Mouse (Mus musculus) c-Kit-negative CD71-positive TER-119-positive erythroid progenitor cells, embryonic 14.5 days (primary cell): ENCODE measurements around the gene Clcn5.

Experiments used
- DNase-seq: peaks from one replicate; pipeline ENCODE4 v3.0.0-alpha.2; 2013; ENCODE audit warnings: low read depth, low spot score

Gene Clcn5

GRCm38 (mm10) chrX:7319089-7319721 is at the start of gene Clcn5:
Gene Clcn5 (minus strand): TSS chrX:7319358.
- peak; percentile 71 for DNase-seq

- peak; percentile 8 for DNase-seq
Measured at GRCm38 (mm10) chrX:7325455-7325854, 6.3 kb upstream of the Clcn5 start.

- peak; percentile 9 for DNase-seq
Measured at GRCm38 (mm10) chrX:7322288-7322687, 3.1 kb upstream of the Clcn5 start.

GRCm38 (mm10) chrX:7320571-7320970 is 1.4 kb upstream of the Clcn5 start:
- no peak for DNase-seq

- peak; percentile 0 for DNase-seq
Measured at GRCm38 (mm10) chrX:7318551-7319025, 570 bp downstream of the Clcn5 start.

- DNase-seq: no peak
Measured at GRCm38 (mm10) chrX:7315115-7315514, 4.0 kb downstream of the Clcn5 start.

GRCm38 (mm10) chrX:7314645-7315044 is 4.5 kb downstream of the Clcn5 start:
- no peak for DNase-seq

- DNase-seq: no peak
Measured at GRCm38 (mm10) chrX:7308242-7308641, 10.9 kb downstream of the Clcn5 start.

- DNase-seq: no peak
Measured at GRCm38 (mm10) chrX:7306861-7307260, 12.3 kb downstream of the Clcn5 start.

GRCm38 (mm10) chrX:7292981-7293380 is 26.2 kb downstream of the Clcn5 start:
- no peak for DNase-seq

GRCm38 (mm10) chrX:7292151-7292768 is 26.9 kb downstream of the Clcn5 start:
- no peak for DNase-seq

GRCm38 (mm10) chrX:7288976-7289375 is 30.2 kb downstream of the Clcn5 start:
- DNase-seq: no peak

- DNase-seq: no peak
Measured at GRCm38 (mm10) chrX:7287051-7287734, 32.0 kb downstream of the Clcn5 start.

- no peak for DNase-seq
Measured at GRCm38 (mm10) chrX:7282636-7283035, 36.5 kb downstream of the Clcn5 start.

- DNase-seq: no peak
Measured at GRCm38 (mm10) chrX:7279722-7280121, 39.4 kb downstream of the Clcn5 start.

GRCm38 (mm10) chrX:7276564-7276963 is 42.6 kb downstream of the Clcn5 start:
- DNase-seq: no peak

GRCm38 (mm10) chrX:7261149-7261548 is 58.0 kb downstream of the Clcn5 start:
- DNase-seq: no peak

- DNase-seq: no peak
Measured at GRCm38 (mm10) chrX:7260400-7261113, 58.6 kb downstream of the Clcn5 start.

GRCm38 (mm10) chrX:7259718-7260117 is 59.4 kb downstream of the Clcn5 start:
- DNase-seq: no peak

GRCm38 (mm10) chrX:7256022-7256421 is 63.1 kb downstream of the Clcn5 start:
- DNase-seq: no peak

GRCm38 (mm10) chrX:7204099-7204498 is 115.1 kb downstream of the Clcn5 start:
- no peak for DNase-seq

GRCm38 (mm10) chrX:7203535-7203934 is 115.6 kb downstream of the Clcn5 start:
- DNase-seq: no peak
